8 mouse cellular contexts compared by ENCODE assay signal in genomic region chr3:136833893-136834292, GRCm38 (mm10).
DNase-seq lines count a peak whose midpoint lies in the region; ATAC-seq and TF ChIP-seq lines count a peak whose summit lies in the region.

No protein-coding gene starts in this region.

- no peak overlapping the region for H3K9ac ChIP-seq in forebrain, embryonic 14.5 days (ENCODE audit: low read length)
- H3K9ac ChIP-seq in liver, embryonic 13.5 days = no peak overlapping the region
- H3K9ac ChIP-seq in stomach, postnatal 0 days (ENCODE audit: low read length) = no peak overlapping the region

- peaks cover 25% of the 10 kb centered on the region for H3K4me1 ChIP-seq in forebrain, embryonic 14.5 days (ENCODE audit: control insufficient read depth, insufficient read depth, low read length)
- H3K4me1 ChIP-seq in liver, embryonic 13.5 days (replicated peaks) = peaks cover 29% of the 10 kb centered on the region
- peaks cover 4% of the 10 kb centered on the region; the same call in 1 of the 2 replicates for H3K4me1 ChIP-seq in stomach, postnatal 0 days (replicated peaks; ENCODE audit: control insufficient read depth, insufficient read depth)

- H3K4me2 ChIP-seq in forebrain, embryonic 14.5 days (ENCODE audit: low read length) = peak overlapping the region; percentile 20; the same call in 1 of the 2 replicates
- 0 out of 2 replicates have a peak overlapping the region, but pooled peaks have one; percentile 6 for H3K4me2 ChIP-seq in liver, embryonic 13.5 days
- no peak overlapping the region for H3K4me2 ChIP-seq in stomach, postnatal 0 days (replicated peaks; ENCODE audit: low read depth)

- no peaks in the 10 kb centered on the region for H3K9me3 ChIP-seq in forebrain, embryonic 14.5 days (replicated peaks; ENCODE audit: control insufficient read depth, low read length)
- H3K9me3 ChIP-seq in liver, embryonic 13.5 days (replicated peaks) = no peaks in the 10 kb centered on the region
- H3K9me3 ChIP-seq in stomach, postnatal 0 days (ENCODE audit: control insufficient read depth, low read length) = no peaks in the 10 kb centered on the region

- H3K4me3 ChIP-seq in forebrain, embryonic 14.5 days (ENCODE audit: low read depth, low read length) = no peak overlapping the region
- H3K4me3 ChIP-seq in liver, embryonic 13.5 days (replicated peaks) = no peak overlapping the region
- no peak overlapping the region for H3K4me3 ChIP-seq in stomach, postnatal 0 days (ENCODE audit: low read depth, low read length)

- no peak overlapping the region for H3K27ac ChIP-seq in forebrain, embryonic 14.5 days (ENCODE audit: low read depth, low read length)
- H3K27ac ChIP-seq in liver, embryonic 13.5 days = no peak overlapping the region
- 0 out of 2 replicates have a peak overlapping the region, but pooled peaks have one; percentile 30 for H3K27ac ChIP-seq in stomach, postnatal 0 days (replicated peaks)

- DNase-seq in adrenal gland, adult 2 months = peak; percentile 36
- DNase-seq in adrenal gland, adult 18-20 months (ENCODE audit: low spot score in 2 of 2) = no peak
- DNase-seq in forebrain, embryonic 14.5 days (ENCODE audit: low spot score) = peak; percentile 49
- DNase-seq in heart, postnatal 36 days = peak; percentile 49 to 61
- DNase-seq in liver, embryonic 13.5 days = no peak
- DNase-seq in stomach, postnatal 0 days (ENCODE audit: low spot score) = no peak
- no peak for DNase-seq in thymus, postnatal 36 days

- peak; percentile 74 for ATAC-seq in cerebellum, adult (ENCODE audit: insufficient number of reproducible peaks, low FRiP score, low TSS enrichment)
- ATAC-seq in forebrain, embryonic 14.5 days = no peak
- ATAC-seq in liver, embryonic 13.5 days (ENCODE audit: low read depth) = no peak
- ATAC-seq in stomach, postnatal 0 days (ENCODE audit: low FRiP score, low TSS enrichment) = no peak

- WGBS in forebrain, embryonic 14.5 days = 12% methylated on average over 5 of the region's 5 CpGs
- WGBS in liver, embryonic 13.5 days (ENCODE audit: insufficient replicate concordance) = 9% methylated on average over 5 of the region's 5 CpGs
- 28% methylated on average over 4 of the region's 5 CpGs for WGBS in stomach, postnatal 0 days

- H3K27me3 ChIP-seq in forebrain, embryonic 14.5 days (replicated peaks; ENCODE audit: control insufficient read depth, insufficient read depth, low read length) = no peaks in the 10 kb centered on the region
- H3K27me3 ChIP-seq in liver, embryonic 13.5 days = no peaks in the 10 kb centered on the region
- no peaks in the 10 kb centered on the region for H3K27me3 ChIP-seq in stomach, postnatal 0 days (ENCODE audit: control insufficient read depth, insufficient read depth, low read length)

- no peaks in the 10 kb centered on the region for H3K36me3 ChIP-seq in forebrain, embryonic 14.5 days (ENCODE audit: control insufficient read depth, insufficient read depth, low read length)
- H3K36me3 ChIP-seq in liver, embryonic 13.5 days = no peaks in the 10 kb centered on the region
- H3K36me3 ChIP-seq in stomach, postnatal 0 days (ENCODE audit: control insufficient read depth, insufficient read depth, low read length) = no peaks in the 10 kb centered on the region

- peak; percentile 11; the same call in 1 of the 2 replicates for TF ChIP-seq CTCF in stomach, postnatal 0 days (IDR thresholded peaks at IDR 0.05; ENCODE audit: low read depth)

- TF ChIP-seq EP300 in stomach, postnatal 0 days (optimal IDR thresholded peaks at IDR 0.05) = no peak

- intact Hi-C loops in heart, postnatal 36 days (cut with DNase I) = loop anchor here (5.0 kb wide), 1 partner anchor 407 kb away; no protein-coding TSS in a partner anchor

Comparison
In these comparisons a context has a peak if more than half of its experiments do, and no peak if none do; other contexts are left out.
1. DNase-seq: peak in adrenal gland, adult 2 months (single experiment), forebrain, embryonic 14.5 days (single experiment) and heart, postnatal 36 days (2 of 2); none in adrenal gland, adult 18-20 months (0 of 2), liver, embryonic 13.5 days (single experiment), stomach, postnatal 0 days (single experiment) and thymus, postnatal 36 days (0 of 2).